Mouse (Mus musculus): ENCODE results near the gene Pitx1. TPM values are rescaled to one million over a fixed set of nuclear protein-coding genes. Genes with fewer than 3 reads are reported as not detected.

Pitx1 gene
- total RNA-seq, 2 experiments from 2014 or later, result not detected

- DNase-seq (ENCODE audit: low spot score in 2 of 2), result no peak
These were observed 51.7 kb downstream of the Pitx1 start, which contains the start of gene Catsper3 for GRCm38 (mm10) chr13:55784268-55784667. TSS of gene Catsper3 (plus strand) at chr13:55784568.

DNA sequence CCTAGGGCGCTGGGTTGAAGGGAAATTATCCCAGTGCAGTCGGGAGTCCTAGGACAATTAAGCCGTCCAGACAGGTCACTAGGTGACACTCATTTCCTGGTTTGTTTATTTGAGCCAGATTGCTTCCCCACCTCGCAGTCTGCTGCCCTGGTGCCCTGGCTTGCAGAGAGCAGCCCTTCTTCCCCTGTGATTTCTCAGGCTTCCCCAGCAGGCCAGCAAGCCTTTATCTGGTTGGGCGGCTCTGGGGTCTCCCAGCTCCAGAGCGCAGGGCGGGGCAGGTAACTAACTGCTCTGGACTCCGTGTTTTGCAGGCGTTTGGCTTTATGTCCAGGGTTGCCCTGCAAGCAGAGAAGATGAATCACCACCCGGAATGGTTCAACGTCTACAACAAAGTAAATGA lies 60.9 kb downstream of the Pitx1 start:
- DNase-seq (ENCODE audit: low spot score in 2 of 2), result no peak

Other genes with a start within 250 kb of the Pitx1 start
- 10 to 100 TPM; 23.1 to 23.8 TPM for gene B4galt7, start 236.3 kb downstream of the Pitx1 start, total RNA-seq (2021)
- 10 to 100 TPM; 51.5 to 59.9 TPM for gene Caml, start 213.2 kb downstream of the Pitx1 start, total RNA-seq (2021)
- gene Ddx46, start 201.2 kb downstream of the Pitx1 start, total RNA-seq (2021), result 10 to 100 TPM; 49.4 to 55.2 TPM
- 10 to 100 TPM; 82.3 to 83.3 TPM for gene B230219D22Rik, start 143.1 kb downstream of the Pitx1 start, total RNA-seq (2021)
- 10 to 100 TPM; 58.3 to 61.4 TPM for gene Txndc15, start 121.5 kb downstream of the Pitx1 start, total RNA-seq (2021)
- 10 to 100 TPM; 28.3 to 36.1 TPM for gene Pcbd2, start 108.8 kb downstream of the Pitx1 start, total RNA-seq (2021)
- gene Catsper3, start 51.6 kb downstream of the Pitx1 start, total RNA-seq (2021), result under 1 TPM in 1 of 2 experiments, not detected in 1; 0.37 TPM

All from layer of hippocampus, postnatal 10 days (tissue).